Mouse (Mus musculus): ENCODE measurements at regions not wholly inside any gene's neighbourhood (a gene's known extent, or its start where the extent isn't known, plus 50 kb on each side); places are given as distances from the start of the nearest gene placed in this dataset.

- DNase-seq, result no peak
Observed at GRCm38 (mm10) chr2:11416122-11416521, 137.8 kb downstream of the Pfkfb3 start.

GRCm38 (mm10) chr2:11412521-11412920 lies 141.4 kb downstream of the Pfkfb3 start:
- no peak for DNase-seq

GRCm38 (mm10) chr2:11408497-11408896 lies 145.4 kb downstream of the Pfkfb3 start:
- DNase-seq, result no peak

GRCm38 (mm10) chr2:11406103-11406615 lies 147.7 kb downstream of the Pfkfb3 start:
- no peak for DNase-seq

GRCm38 (mm10) chr2:11402218-11402848 lies 151.5 kb downstream of the Pfkfb3 start:
- peak; percentile 34 for DNase-seq

- no peak for DNase-seq
Observed at GRCm38 (mm10) chr2:11399411-11399810, 154.5 kb downstream of the Pfkfb3 start.

GRCm38 (mm10) chr2:11398949-11399348 lies 154.9 kb downstream of the Pfkfb3 start:
- no peak for DNase-seq

GRCm38 (mm10) chr2:11398391-11398790 lies 155.5 kb downstream of the Pfkfb3 start:
- DNase-seq, result peak; percentile 32

GRCm38 (mm10) chr2:11396835-11397234 lies 157.0 kb downstream of the Pfkfb3 start:
- peak; percentile 24 for DNase-seq

- no peak for DNase-seq
Observed at GRCm38 (mm10) chr2:11394675-11395349, 159.1 kb downstream of the Pfkfb3 start.

- DNase-seq, result no peak
Observed at GRCm38 (mm10) chr2:11391725-11392124, 162.2 kb downstream of the Pfkfb3 start.

- DNase-seq, result no peak
Observed at GRCm38 (mm10) chr2:11390667-11391334, 163.1 kb downstream of the Pfkfb3 start.

- DNase-seq, result no peak
Observed at GRCm38 (mm10) chr2:11387623-11388022, 166.3 kb downstream of the Pfkfb3 start.

- DNase-seq, result no peak
Observed at GRCm38 (mm10) chr2:11383815-11384214, 170.1 kb downstream of the Pfkfb3 start.

- peak; percentile 43 for DNase-seq
Observed at GRCm38 (mm10) chr2:11377213-11377612, 176.7 kb downstream of the Pfkfb3 start.

GRCm38 (mm10) chr2:11375726-11376454 lies 178.0 kb downstream of the Pfkfb3 start:
- peak; percentile 55 for DNase-seq

- peak; percentile 85 for DNase-seq
Observed at GRCm38 (mm10) chr2:11375092-11375491, 178.8 kb downstream of the Pfkfb3 start.

- DNase-seq, result no peak
Observed at GRCm38 (mm10) chr2:11370273-11370672, 183.6 kb downstream of the Pfkfb3 start.

- no peak for DNase-seq
Observed at GRCm38 (mm10) chr2:11367319-11367718, 186.6 kb downstream of the Pfkfb3 start.

GRCm38 (mm10) chr2:11365815-11366214 lies 188.1 kb downstream of the Pfkfb3 start:
- DNase-seq, result peak; percentile 14

- DNase-seq, result peak; percentile 41
Observed at GRCm38 (mm10) chr2:11365371-11365770, 188.5 kb downstream of the Pfkfb3 start.

GRCm38 (mm10) chr2:11364111-11364510 lies 189.8 kb downstream of the Pfkfb3 start:
- no peak for DNase-seq

GRCm38 (mm10) chr2:11363061-11363464 lies 190.8 kb downstream of the Pfkfb3 start:
- no peak for DNase-seq

All from lung, postnatal 36 days (tissue).